Mouse (Mus musculus) induced T-regulatory cell, adult 2 months (primary cell): ENCODE results near the gene Thra.

Source experiments
- DNase-seq: peaks from one replicate; pipeline ENCODE4 v3.0.0-alpha.2; 2012; ENCODE audit warnings: low read depth

Gene Thra

GRCm38 (mm10) chr11:98781851-98782512, 41.5 kb downstream of the Thra start:
- DNase-seq: no peak

- peak; percentile 62 for DNase-seq
Observed at GRCm38 (mm10) chr11:98782651-98783235, 42.3 kb downstream of the Thra start.

GRCm38 (mm10) chr11:98783236-98783696, 42.8 kb downstream of the Thra start:
- peak; percentile 85 for DNase-seq

GRCm38 (mm10) chr11:98784139-98784538, 43.7 kb downstream of the Thra start:
- DNase-seq: no peak

GRCm38 (mm10) chr11:98785214-98785613, 44.8 kb downstream of the Thra start:
- no peak for DNase-seq

GRCm38 (mm10) chr11:98785772-98786281, 45.4 kb downstream of the Thra start:
- peak; percentile 70 for DNase-seq

- DNase-seq: peak; percentile 97
Observed at GRCm38 (mm10) chr11:98786359-98787214, 46.1 kb downstream of the Thra start.

- DNase-seq: no peak
Observed at GRCm38 (mm10) chr11:98787229-98787628, 46.8 kb downstream of the Thra start.

GRCm38 (mm10) chr11:98787691-98788090, 47.3 kb downstream of the Thra start:
- DNase-seq: peak; percentile 65

- DNase-seq: peak; percentile 35
Observed at GRCm38 (mm10) chr11:98788139-98788538, 47.7 kb downstream of the Thra start.

GRCm38 (mm10) chr11:98788550-98789218, 48.2 kb downstream of the Thra start:
- peak; percentile 95 for DNase-seq

- DNase-seq: no peak
Observed at GRCm38 (mm10) chr11:98789219-98789807, 48.9 kb downstream of the Thra start.

- DNase-seq: peak; percentile 34
Observed at GRCm38 (mm10) chr11:98789824-98790223, 49.4 kb downstream of the Thra start.

GRCm38 (mm10) chr11:98790631-98791205, 50.3 kb downstream of the Thra start:
- DNase-seq: no peak

GRCm38 (mm10) chr11:98791448-98791847, 51.0 kb downstream of the Thra start:
- DNase-seq: no peak

GRCm38 (mm10) chr11:98792081-98792480, 51.6 kb downstream of the Thra start:
- DNase-seq: no peak

- DNase-seq: peak; percentile 70
Observed at GRCm38 (mm10) chr11:98794469-98795014, 54.1 kb downstream of the Thra start.

- peak; percentile 92 for DNase-seq
Observed at GRCm38 (mm10) chr11:98795015-98795713, 54.7 kb downstream of the Thra start, which contains the start of gene Msl1. Gene Msl1, plus strand, starts transcription at chr11:98795516.

- peak; percentile 64 for DNase-seq
Observed at GRCm38 (mm10) chr11:98795714-98796514, 55.5 kb downstream of the Thra start.
